Mouse (Mus musculus) brain, embryonic 14.5 days (tissue): Measurements from ENCODE around the gene Mapk1ip1l. TPM values are rescaled to one million over a fixed set of nuclear protein-coding genes. Genes with fewer than 3 reads are reported as not detected.
A peak's percentile ranks its signal among the peaks of the same experiment; 100 is the strongest.

Source experiments
- DNase-seq: peaks from one replicate; pipeline ENCODE4 v3.0.0-alpha.2; 2011; ENCODE audit warnings: low read depth
- CTCF ChIP-seq: fragments of 200-500 bp; IDR thresholded peaks from 2 replicates; pipeline ENCODE4 v1.5.1; 2012; ENCODE audit warnings: inconsistent platforms, mild to moderate bottlenecking, moderate library complexity, borderline replicate concordance; ENCODE audit not compliant: insufficient read depth, insufficient read length; ENCODE audit errors: extremely low read depth
- POLR2A ChIP-seq: fragments of 200-500 bp; IDR thresholded peaks from 2 replicates; pipeline ENCODE4 v1.6.1; 2012; ENCODE audit warnings: mild to moderate bottlenecking, inconsistent platforms, borderline replicate concordance; ENCODE audit not compliant: poor library complexity, insufficient read depth, insufficient read length, severe bottlenecking; ENCODE audit errors: extremely low read depth
- polyA plus RNA-seq: library from polyadenylated mRNA; depleted of rRNA; stranded (reverse); fragments of >200 nt; gene quantifications from 2 replicates; pipeline ENCODE4 v1.2.3, GENCODE M21; 2012

Mapk1ip1l gene
- polyA plus RNA-seq, 1 experiment: 60.3 TPM

DNA sequence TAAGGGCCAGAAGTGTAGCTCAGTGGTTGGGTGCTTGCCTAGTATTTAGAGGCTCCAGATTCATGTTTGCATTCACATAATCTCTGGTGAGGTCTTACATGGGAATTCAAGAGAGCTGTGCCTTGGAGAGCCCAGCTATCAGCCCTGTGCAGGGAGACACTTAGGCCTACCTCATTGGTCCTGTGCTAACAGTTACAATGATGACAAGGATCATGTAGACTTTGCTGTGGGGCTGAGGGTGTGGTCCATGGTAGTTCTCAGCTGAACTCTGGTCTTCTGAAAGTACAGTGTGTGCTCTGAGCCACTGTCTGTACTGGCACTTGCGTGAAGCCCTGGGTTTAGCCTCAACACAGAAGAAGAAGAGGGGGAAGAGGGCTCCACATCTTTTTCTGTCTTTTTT is 48.6 kb downstream of the Mapk1ip1l start:
- no peak for DNase-seq
- TF ChIP-seq POLR2A (no peak), CTCF (no peak)

DNA sequence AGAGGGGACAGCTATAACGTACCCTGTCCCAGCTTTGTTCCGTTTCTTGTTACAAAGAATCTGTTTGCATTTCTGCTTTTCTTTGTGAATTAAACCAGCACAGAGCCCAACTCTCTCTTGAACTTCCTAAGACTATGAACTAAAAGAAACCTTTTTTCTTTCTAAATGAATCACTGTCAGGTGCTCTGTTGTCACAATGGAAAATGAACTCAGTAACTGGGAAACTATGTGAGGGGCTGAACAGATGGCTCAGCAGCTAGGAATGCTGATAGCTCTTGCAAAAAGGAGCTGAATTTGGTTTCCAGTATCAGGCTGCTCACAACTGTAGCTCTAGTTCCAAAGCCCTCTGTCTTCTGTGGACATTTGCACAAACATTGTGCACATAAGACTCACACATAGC is 52.9 kb downstream of the Mapk1ip1l start:
- TF ChIP-seq POLR2A (no peak), CTCF (no peak)
- DNase-seq: no peak

DNA sequence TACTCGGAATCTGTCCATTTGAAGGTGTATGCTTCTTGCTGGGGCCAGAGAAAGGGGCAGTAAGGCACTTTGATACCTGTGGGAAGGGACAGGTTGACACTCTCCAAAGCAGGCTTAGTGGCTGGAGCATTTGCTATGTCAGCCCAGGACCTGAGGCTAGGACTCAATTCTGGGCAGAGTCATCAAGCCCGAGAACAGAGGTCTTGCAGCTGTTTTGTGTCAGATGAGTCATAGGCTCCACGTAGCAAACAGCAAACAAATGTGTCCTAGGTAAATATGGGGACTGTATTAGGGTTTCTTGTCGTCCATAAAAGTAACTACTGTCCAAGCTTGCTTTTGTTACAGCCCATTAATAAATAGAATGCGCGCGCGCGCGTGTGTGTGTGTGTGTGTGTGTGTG is 54.2 kb downstream of the Mapk1ip1l start:
- TF ChIP-seq CTCF (no peak), POLR2A (no peak)

DNA sequence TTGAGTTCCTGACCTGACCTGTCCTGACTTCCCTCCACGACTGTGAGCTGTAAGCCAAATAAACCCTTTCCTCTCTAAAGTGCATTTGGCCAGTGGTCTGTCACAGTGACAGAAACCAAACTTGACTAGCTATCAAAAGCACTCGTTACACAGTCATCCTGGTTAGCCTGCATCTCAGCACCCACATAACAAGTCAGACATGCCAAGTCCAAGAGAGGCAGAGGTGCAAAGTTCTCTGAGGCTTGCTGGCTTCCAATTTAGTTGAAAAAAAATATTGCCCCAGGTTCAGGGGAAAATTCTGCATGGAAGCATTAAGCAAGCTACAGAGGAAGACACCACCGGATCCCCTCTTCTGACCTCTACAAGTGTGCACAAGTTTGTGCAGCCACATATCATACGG is 55.2 kb downstream of the Mapk1ip1l start:
- no peak for TF ChIP-seq CTCF
- no peak for TF ChIP-seq POLR2A
- no peak for DNase-seq

More for the DNA sequence above, 54.2 kb downstream of the Mapk1ip1l start:
- no peak for DNase-seq

DNA sequence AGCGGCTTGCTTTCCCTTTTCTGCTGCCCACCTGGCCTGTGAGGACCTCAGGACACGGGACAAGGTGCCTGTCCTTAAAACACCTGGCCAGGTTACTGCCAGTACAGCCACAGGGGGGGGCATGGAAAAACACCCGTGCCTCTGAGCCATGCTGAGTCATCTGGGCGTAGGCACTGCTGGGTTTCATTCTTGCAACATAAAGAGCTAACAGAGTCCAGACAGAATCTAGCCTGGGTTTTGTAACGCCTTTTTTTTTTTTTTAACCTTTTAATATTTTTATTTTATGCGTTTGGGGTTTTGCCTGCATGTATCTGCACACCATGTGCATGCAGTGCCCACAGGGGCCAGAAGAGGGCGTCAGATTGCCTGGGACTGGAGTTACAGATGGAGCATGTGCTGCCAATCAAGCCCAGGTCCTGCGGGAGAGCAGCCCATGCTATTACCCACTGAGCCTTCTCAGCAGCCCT is 56.1 kb downstream of the Mapk1ip1l start:
- DNase-seq: no peak

DNA sequence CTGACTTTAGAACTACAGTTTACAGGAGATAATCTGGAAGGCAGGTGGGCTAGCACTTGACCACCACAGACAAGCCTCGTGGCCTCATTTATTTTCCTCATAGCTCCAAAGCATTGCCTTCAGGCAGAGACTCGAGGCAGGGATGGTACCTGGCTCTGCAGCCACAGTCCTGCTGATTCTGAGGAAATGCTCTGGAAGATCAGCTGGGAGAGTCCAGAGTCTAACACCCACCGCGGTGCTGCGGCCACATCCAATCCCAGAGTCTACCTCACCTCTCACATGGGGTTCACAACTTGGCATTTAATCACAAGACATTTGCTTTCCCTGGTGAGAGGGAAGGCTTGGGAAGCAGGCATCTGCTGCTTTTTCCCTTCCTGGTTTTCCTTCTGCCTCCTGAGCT is 56.9 kb downstream of the Mapk1ip1l start:
- TF ChIP-seq CTCF: no peak
- TF ChIP-seq POLR2A: no peak
- DNase-seq: no peak

More for the DNA sequence above, 56.1 kb downstream of the Mapk1ip1l start:
- no peak for TF ChIP-seq POLR2A
- peak; percentile 20; the same call in 1 of the 2 replicates for TF ChIP-seq CTCF

DNA sequence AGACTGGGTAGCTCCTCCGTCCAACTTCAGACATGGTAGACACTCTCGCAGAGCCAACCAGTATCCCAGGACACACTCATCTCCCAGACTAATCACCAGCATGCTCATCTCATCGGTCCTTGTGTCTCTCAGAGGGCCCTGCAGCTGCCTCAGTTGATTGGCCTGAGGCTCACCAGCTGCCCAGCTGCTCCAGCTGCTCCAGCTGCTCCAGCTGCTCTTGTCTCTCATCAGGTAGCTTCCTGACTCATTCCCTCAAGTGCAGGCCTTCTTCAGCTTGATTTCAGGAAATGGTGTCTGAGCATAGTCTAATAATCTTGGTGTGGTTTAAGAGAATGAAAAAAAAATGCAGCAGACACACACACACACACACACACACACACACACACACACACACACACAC is 58.6 kb downstream of the Mapk1ip1l start:
- no peak for DNase-seq
- TF ChIP-seq CTCF: no peak
- TF ChIP-seq POLR2A: no peak

DNA sequence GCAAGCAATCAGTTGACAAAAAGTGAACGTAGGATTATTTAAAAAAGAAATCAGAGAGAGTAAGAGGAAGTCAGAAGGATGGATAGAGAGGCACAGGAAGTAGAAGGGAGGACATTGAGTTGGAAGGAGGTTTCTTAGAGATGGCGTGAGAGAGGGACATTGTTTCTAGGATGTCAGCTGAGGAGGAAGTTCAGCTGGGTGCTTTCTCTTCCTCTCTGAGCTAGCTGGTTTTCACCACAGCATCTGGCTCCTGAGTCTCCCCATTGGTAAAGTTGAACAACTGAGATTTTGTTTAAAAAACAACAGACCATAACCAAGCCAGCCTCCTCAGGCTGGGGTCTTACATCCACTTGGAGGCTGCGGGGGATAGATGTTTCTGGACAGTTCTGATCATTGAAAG is 61.5 kb downstream of the Mapk1ip1l start:
- no peak for DNase-seq
- TF ChIP-seq POLR2A: no peak
- no peak for TF ChIP-seq CTCF

DNA sequence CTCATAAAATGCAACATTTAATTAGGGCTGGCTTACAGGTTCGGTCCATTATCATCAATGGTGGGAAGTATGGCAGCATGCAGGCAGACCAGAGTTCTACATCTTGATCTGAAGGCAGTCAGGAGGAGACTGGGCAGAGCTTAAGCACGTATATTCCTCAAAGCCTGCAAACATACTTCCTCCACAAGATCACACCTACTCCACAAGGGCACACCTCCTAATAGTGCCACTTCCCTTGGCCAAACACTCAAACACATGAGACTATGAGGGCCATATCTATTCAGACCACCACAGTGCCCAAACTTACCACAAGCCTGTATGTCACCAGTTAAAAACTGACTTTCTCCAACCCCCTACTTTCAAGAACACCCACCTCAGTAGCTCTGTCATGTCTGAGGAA is 63.4 kb downstream of the Mapk1ip1l start:
- no peak for DNase-seq
- no peak for TF ChIP-seq POLR2A
- TF ChIP-seq CTCF: no peak

DNA sequence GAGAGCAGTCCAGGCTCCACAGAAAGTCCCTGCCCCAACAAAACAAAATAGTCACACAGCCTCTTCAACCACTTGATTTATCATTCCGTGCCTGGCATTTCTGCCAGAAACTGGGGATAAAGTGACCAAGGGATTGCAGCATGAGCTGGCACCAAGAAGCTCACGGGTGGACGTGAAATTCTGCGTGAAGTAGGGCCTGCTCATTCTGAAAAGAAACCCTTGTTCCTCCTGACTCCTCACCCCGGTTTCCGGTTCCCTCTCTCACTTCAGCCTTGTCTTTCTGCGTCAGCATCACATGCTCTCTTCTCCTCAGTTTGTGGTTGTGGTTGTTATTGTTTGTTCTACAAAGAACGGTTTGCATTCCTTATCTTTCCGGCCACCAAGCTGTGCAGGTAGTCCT is 63.8 kb downstream of the Mapk1ip1l start:
- no peak for DNase-seq
- TF ChIP-seq POLR2A: no peak
- no peak for TF ChIP-seq CTCF

DNA sequence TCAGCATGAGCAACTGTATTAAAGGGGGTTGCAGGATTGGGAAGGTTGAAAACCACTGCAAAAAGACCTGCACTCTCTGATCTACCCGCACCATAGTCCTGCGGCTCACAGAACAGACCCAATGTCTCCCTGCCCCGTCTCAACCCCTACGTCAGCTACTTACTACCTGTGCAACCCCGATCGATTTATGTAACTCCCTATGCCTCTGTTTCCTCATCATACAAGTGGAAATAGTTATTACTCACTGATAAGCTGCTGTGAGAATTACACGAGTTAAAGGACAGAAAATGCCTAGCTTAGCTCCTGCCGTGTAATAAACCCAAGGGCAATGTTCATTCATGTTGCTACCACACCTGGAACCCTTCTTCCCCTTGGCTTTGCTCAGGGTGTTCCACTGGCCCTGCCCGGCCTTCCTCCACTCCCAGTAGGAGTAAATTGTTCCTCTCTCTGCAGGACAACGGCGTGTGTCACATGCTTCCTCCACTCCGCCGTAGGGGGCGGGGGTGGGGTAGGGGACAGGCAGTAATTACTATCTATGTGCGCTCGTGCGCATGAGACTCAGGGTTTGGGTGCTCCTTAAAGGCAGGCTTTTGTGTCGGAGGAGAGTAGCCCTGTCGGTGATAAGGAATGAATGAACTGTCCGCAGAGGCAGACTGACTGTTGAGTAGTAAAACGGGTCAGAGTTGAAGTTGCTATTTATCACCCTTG is 66.8 kb downstream of the Mapk1ip1l start:
- TF ChIP-seq CTCF (no peak), POLR2A (no peak)
- DNase-seq: peak; percentile 35

DNA sequence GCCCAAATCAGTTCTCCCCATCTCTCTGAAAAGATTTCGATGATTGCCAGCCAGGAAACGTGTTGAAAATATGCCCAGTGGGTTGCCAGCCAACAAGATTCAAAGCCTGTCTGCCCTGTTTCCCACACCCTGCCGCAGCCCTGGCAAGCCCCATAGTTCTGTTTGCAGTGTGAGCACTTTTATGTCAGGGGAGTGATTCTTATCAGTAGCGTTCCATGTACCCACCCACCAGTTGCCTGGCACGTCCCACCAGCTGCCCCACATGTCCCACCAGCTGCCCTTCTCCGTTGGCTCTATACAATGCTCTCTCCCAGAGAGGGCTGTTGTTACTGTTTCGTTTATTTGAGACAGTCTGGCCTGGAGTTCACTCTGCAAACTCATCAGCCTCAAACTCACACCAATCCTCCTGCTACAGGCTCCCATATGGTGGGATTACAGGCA is 68.8 kb downstream of the Mapk1ip1l start:
- TF ChIP-seq POLR2A: no peak
- no peak for TF ChIP-seq CTCF

DNA sequence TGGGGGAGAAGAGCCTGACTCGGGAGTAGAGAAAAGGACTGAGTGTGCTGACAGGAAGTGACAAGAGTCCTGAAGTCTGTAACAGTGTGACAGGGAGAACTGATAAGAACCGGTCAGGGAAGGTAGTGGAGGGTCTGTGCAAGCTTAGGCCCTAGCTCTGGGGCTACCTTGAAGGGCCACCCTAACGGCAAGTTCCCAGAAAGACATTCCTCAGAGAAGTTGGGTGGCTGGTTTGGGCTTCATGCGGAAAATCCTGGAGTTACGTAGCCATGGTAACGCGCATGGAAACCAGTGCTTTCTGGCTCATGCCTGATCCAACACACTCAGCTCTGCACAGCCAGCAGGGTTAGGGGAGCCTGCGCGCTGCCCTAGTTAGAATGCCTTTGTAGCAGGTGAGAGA is 69.4 kb downstream of the Mapk1ip1l start, which contains the start of gene Lgals3:
TSS of gene Lgals3 (plus strand) at position 291 of the 400 bp plus-strand sequence.
- DNase-seq: peak; percentile 94
- no peak for TF ChIP-seq CTCF
- TF ChIP-seq POLR2A: no peak

More for the DNA sequence above, 68.8 kb downstream of the Mapk1ip1l start:
- peak; percentile 95 for DNase-seq
